Mouse (Mus musculus): ENCODE results near the gene Gja1.

GRCm38 (mm10) chr10:56338851-56339489 lies 38.2 kb upstream of the Gja1 start:
- TF ChIP-seq CTCF (IDR thresholded peaks at IDR 0.05; ENCODE audit: control insufficient read depth, insufficient read depth, insufficient read length) (peak; percentile 82), MAX (IDR thresholded peaks at IDR 0.05) (no peak), MYOD1 (IDR thresholded peaks at IDR 0.05; ENCODE audit: control insufficient read depth, insufficient read length, low read depth) (no peak), USF1 (IDR thresholded peaks at IDR 0.05; ENCODE audit: low read depth) (no peak), CEBPB (IDR thresholded peaks at IDR 0.05; ENCODE audit: low read depth) (no peak), MYOG (IDR thresholded peaks at IDR 0.05; ENCODE audit: control insufficient read depth, extremely low read depth, insufficient read length) (no peak)
